Mouse (Mus musculus): ENCODE results near the gene Tm4sf5. TPM values are rescaled to one million over a fixed set of nuclear protein-coding genes. Genes with fewer than 3 reads are reported as not detected.

Gene Tm4sf5
- polyA plus RNA-seq, 1 experiment = 0.50 TPM

DNA sequence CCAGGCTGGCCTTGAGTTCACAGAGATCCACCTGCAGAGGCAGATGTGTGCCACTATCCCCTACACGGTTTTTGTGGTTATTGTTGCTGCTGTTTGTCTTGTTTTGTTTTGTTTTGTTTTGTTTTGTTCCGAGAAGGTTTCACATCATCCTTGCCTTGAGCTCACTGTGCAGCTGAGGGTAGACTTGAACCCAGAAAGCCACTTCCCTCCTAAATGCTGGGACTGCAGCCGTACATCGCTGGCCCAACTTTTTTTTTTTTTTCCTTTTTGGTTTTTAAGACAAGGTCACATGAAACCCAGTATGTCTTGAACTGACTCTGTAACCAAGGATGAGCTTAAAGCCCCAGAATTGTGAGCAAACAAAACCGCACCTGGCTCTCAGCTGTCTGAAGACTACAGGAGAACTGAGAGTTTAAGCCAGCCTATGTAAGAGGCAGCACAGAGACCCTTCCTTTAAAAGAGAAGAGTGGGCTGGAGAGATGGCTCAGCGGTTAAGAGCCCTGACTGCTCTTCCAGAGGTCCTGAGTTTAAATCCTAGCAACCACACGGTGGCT, 2.0 kb downstream of the Tm4sf5 start:
- 68% methylated on average over 7 of the region's 7 CpGs for WGBS
- no peak for DNase-seq
- no peak overlapping the region for H3K4me3 ChIP-seq (replicated peaks; ENCODE audit: extremely low read depth, low read depth, low read length)

DNA sequence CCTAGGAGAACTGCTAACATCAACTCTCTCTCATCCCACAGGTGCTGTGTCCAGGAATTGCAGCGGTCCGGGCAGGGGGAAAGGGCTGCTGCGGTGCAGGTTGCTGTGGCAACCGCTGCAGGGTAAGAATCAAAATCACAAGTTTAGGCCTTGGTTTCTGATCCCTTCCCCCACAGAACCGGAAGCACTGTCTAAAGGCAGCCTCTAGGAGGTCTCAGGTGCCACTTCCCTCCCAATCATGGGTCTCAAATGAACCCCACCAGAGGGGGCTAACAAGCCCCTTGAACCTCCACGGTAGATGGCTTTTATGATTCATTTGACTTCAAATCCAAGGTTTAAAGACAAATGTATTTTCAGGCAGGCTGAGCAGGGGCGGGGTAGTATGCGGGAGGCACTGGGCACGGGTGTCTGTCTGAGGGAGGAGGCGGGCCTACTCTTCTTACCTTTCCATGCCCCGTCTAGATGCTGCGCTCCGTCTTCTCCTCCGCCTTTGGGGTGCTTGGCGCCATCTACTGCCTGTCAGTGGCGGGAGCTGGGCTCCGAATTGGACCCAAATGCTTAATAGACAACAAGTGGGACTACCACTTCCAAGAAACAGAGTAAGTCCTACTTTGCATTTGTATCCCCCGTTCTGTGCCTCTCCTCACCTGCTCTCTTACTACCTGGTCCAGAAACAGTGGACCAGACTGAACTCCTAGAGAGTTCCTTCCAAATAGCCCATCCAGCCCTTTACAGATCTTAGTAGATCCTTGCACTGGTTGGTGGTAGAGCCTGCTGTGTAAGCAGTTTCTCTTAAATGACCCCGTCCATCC, 4.9 kb downstream of the Tm4sf5 start:
- Histone ChIP-seq H3K4me1 (ENCODE audit: control insufficient read depth, insufficient read depth, low read length) (peaks cover 2% of the 10 kb centered on the region; the same call in 1 of the 2 replicates), H3K4me3 (replicated peaks; ENCODE audit: extremely low read depth, low read depth, low read length) (no peak overlapping the region)
- WGBS = 9% methylated on average over 19 of the region's 19 CpGs
- no peak for DNase-seq
- no peak for TF ChIP-seq POLR2A (IDR thresholded peaks at IDR 0.05; ENCODE audit: borderline replicate concordance, extremely low read depth, low read depth, low read length)
- TF ChIP-seq CTCF (IDR thresholded peaks at IDR 0.05; ENCODE audit: insufficient read depth, low read length) = peak; percentile 65

More for the DNA sequence above, 2.0 kb downstream of the Tm4sf5 start:
- TF ChIP-seq CTCF (IDR thresholded peaks at IDR 0.05; ENCODE audit: insufficient read depth, low read length) (no peak), POLR2A (IDR thresholded peaks at IDR 0.05; ENCODE audit: borderline replicate concordance, extremely low read depth, low read depth, low read length) (no peak)
- H3K4me1 ChIP-seq (ENCODE audit: control insufficient read depth, insufficient read depth, low read length) = peaks cover 2% of the 10 kb centered on the region; the same call in 1 of the 2 replicates

DNA sequence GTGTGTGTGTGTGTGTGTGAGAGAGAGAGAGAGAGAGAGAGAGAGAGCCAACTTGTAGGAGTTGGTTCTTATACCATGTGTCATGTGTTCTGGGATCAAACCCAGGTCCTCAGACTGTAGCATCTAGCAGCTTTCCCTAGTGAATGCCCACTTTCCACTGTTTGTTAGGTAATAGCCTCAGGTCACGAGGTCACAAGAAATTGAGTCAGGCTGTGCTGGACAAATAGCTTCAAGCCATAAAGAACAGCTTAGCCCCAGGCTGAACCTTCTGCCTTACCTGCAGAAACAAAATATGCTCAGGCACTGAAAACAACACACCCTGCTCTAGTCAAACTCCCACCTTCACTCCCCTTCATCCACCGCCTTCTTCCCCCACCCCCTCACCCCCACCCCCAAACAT, 6.2 kb downstream of the Tm4sf5 start:
- no peak for TF ChIP-seq CTCF (IDR thresholded peaks at IDR 0.05; ENCODE audit: insufficient read depth, low read length)

GRCm38 (mm10) chr11:70511825-70512224, 6.8 kb downstream of the Tm4sf5 start:
- H3K4me1 ChIP-seq (ENCODE audit: control insufficient read depth, insufficient read depth, low read length) = no peaks in the 10 kb centered on the region
- DNase-seq = no peak
- no peak overlapping the region for H3K4me3 ChIP-seq (replicated peaks; ENCODE audit: extremely low read depth, low read depth, low read length)
- no peak for TF ChIP-seq POLR2A (IDR thresholded peaks at IDR 0.05; ENCODE audit: borderline replicate concordance, extremely low read depth, low read depth, low read length)
- no peak for TF ChIP-seq CTCF (IDR thresholded peaks at IDR 0.05; ENCODE audit: insufficient read depth, low read length)
- WGBS = 86% methylated on average over 7 of the region's 7 CpGs

More for the DNA sequence above, 6.2 kb downstream of the Tm4sf5 start:
- no peak for DNase-seq
- no peak overlapping the region for H3K4me3 ChIP-seq (replicated peaks; ENCODE audit: extremely low read depth, low read depth, low read length)
- WGBS = 66% methylated on average over 2 of the region's 2 CpGs
- peaks cover 1% of the 10 kb centered on the region; the same call in 1 of the 2 replicates for H3K4me1 ChIP-seq (ENCODE audit: control insufficient read depth, insufficient read depth, low read length)

DNA sequence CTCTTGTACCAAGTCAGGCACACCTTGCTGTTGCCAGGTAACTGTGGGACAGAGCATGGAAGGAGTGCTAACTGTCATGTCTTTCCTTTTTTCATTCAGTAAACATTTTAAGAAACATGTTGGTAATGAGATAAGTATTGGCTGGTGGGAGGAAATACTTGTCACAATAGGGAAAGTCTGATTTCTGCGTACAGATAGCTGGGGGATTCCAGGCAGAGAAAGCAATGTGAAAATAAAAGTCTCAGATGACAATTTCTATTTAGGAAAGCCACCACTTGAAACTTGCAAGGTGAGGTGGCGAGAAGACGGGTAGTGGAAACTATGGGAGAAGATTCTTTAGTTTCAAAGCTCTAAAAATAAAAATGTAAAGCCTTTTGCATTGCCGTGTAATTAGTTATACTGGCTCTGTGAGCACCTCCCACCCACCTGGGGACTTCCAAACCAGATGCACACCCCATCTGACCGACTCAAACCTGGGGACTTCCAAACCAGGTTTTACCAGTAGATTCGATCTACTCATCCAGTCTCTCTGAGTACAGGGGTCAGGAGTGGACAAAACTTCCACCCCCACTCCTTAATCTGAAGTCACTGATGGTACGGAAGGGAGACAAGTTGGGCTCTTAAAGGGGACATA, 7.8 kb downstream of the Tm4sf5 start:
- 72% methylated on average over 7 of the region's 7 CpGs for WGBS

GRCm38 (mm10) chr11:70513520-70513919, 8.5 kb downstream of the Tm4sf5 start:
- 46% methylated on average over 11 of the region's 11 CpGs for WGBS
- TF ChIP-seq POLR2A (IDR thresholded peaks at IDR 0.05; ENCODE audit: borderline replicate concordance, extremely low read depth, low read depth, low read length) (no peak), CTCF (IDR thresholded peaks at IDR 0.05; ENCODE audit: insufficient read depth, low read length) (no peak)
- no peak for DNase-seq
- Histone ChIP-seq H3K4me3 (replicated peaks; ENCODE audit: extremely low read depth, low read depth, low read length) (no peak overlapping the region), H3K4me1 (ENCODE audit: control insufficient read depth, insufficient read depth, low read length) (no peaks in the 10 kb centered on the region)

More for the DNA sequence above, 7.8 kb downstream of the Tm4sf5 start:
- Histone ChIP-seq H3K4me1 (ENCODE audit: control insufficient read depth, insufficient read depth, low read length) (no peaks in the 10 kb centered on the region), H3K4me3 (replicated peaks; ENCODE audit: extremely low read depth, low read depth, low read length) (no peak overlapping the region)
- DNase-seq = no peak
- no peak for TF ChIP-seq POLR2A (IDR thresholded peaks at IDR 0.05; ENCODE audit: borderline replicate concordance, extremely low read depth, low read depth, low read length)
- TF ChIP-seq CTCF (IDR thresholded peaks at IDR 0.05; ENCODE audit: insufficient read depth, low read length) = no peak

- H3K4me3 ChIP-seq (replicated peaks; ENCODE audit: extremely low read depth, low read depth, low read length) = no peak within 1 kb of the TSS
- TF ChIP-seq POLR2A (IDR thresholded peaks at IDR 0.05; ENCODE audit: borderline replicate concordance, extremely low read depth, low read depth, low read length) = no peak
- DNase-seq = no peak
- WGBS = 87% methylated on average over 7 of the region's 7 CpGs
- H3K4me1 ChIP-seq (ENCODE audit: control insufficient read depth, insufficient read depth, low read length) = no peaks in the 10 kb centered on the region
These were observed 9.2 kb downstream of the Tm4sf5 start, which contains the start of gene Vmo1 for GRCm38 (mm10) chr11:70514288-70514687. TSS of gene Vmo1 (minus strand) at chr11:70514616.

DNA sequence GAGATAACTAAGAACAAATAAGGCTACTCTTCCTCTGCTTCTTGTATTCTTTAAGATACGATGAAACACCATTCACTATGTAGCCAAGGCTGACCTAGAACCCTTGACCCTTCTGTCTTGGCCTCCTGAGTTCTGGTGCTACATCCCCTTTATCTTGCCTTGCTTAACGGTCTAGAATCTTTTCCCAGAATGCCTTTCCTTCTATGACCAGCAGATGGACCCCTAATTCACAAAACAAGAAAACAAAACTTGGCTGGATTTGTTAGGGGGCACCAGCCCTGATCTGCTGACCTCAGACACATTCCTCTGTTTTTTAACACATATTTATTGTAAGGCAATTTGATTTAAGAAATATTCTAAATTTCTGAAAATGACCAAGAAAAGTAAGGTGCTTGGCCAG, 11.3 kb downstream of the Tm4sf5 start:
- WGBS = 18% methylated on average over 2 of the region's 2 CpGs
- Histone ChIP-seq H3K4me1 (ENCODE audit: control insufficient read depth, insufficient read depth, low read length) (no peaks in the 10 kb centered on the region), H3K4me3 (replicated peaks; ENCODE audit: extremely low read depth, low read depth, low read length) (no peak overlapping the region)
- DNase-seq = no peak
- no peak for TF ChIP-seq POLR2A (IDR thresholded peaks at IDR 0.05; ENCODE audit: borderline replicate concordance, extremely low read depth, low read depth, low read length)
- no peak for TF ChIP-seq CTCF (IDR thresholded peaks at IDR 0.05; ENCODE audit: insufficient read depth, low read length)

GRCm38 (mm10) chr11:70518436-70518835, 13.4 kb downstream of the Tm4sf5 start:
- H3K4me1 ChIP-seq (ENCODE audit: control insufficient read depth, insufficient read depth, low read length) = no peaks in the 10 kb centered on the region
- DNase-seq = no peak
- H3K4me3 ChIP-seq (replicated peaks; ENCODE audit: extremely low read depth, low read depth, low read length) = no peak overlapping the region
- 72% methylated on average over 1 of the region's 1 CpGs for WGBS
- TF ChIP-seq CTCF (IDR thresholded peaks at IDR 0.05; ENCODE audit: insufficient read depth, low read length) (no peak), POLR2A (IDR thresholded peaks at IDR 0.05; ENCODE audit: borderline replicate concordance, extremely low read depth, low read depth, low read length) (no peak)
